Mouse (Mus musculus) E14TG2a.4 (cell line): Measurements from ENCODE around the gene Pon1.

Experiments used
- H3K27me3 ChIP-seq: 2 replicates; pipeline ENCODE4 v1.6.1; 2014; ENCODE audit warnings: low read length, control low read depth; ENCODE audit not compliant: insufficient read depth
- H3K36me3 ChIP-seq: 2 replicates; pipeline ENCODE4 v1.6.1; 2014; ENCODE audit warnings: low read length, control low read depth; ENCODE audit not compliant: insufficient read depth
- H3K4me1 ChIP-seq: replicated peaks from 2 replicates; pipeline ENCODE4 v1.6.1; 2014; ENCODE audit warnings: low read depth, low read length, control low read depth
- H3K4me3 ChIP-seq: replicated peaks from 2 replicates; pipeline ENCODE4 v1.5.1; 2014; ENCODE audit warnings: mild to moderate bottlenecking, low read length
- H3K9me3 ChIP-seq: 2 replicates; pipeline ENCODE4 v1.6.1; 2014; ENCODE audit warnings: low read length, control low read depth
- CTCF ChIP-seq: conservative IDR thresholded peaks from 2 replicates; pipeline ENCODE4 v1.5.1; 2014; ENCODE audit warnings: low read length
- NANOG ChIP-seq: IDR thresholded peaks from 2 replicates; pipeline ENCODE4 v1.6.1; 2014; ENCODE audit warnings: borderline replicate concordance, low read length, mixed read lengths
- POU5F1 ChIP-seq: IDR thresholded peaks from 2 replicates; pipeline ENCODE4 v1.6.1; 2014; ENCODE audit warnings: low read length, borderline replicate concordance

Gene Pon1

GRCm38 (mm10) chr6:5188036-5188435 is 5.7 kb downstream of the Pon1 start:
- Histone ChIP-seq H3K27me3 (peaks cover 4% of the 10 kb centered on the region), H3K9me3 (no peaks in the 10 kb centered on the region)

GRCm38 (mm10) chr6:5187586-5187985 is 6.2 kb downstream of the Pon1 start:
- peaks cover 4% of the 10 kb centered on the region for H3K27me3 ChIP-seq
- H3K9me3 ChIP-seq = no peaks in the 10 kb centered on the region
- no peaks in the 10 kb centered on the region for H3K4me1 ChIP-seq
- H3K4me3 ChIP-seq = no peak overlapping the region
- H3K36me3 ChIP-seq = no peaks in the 10 kb centered on the region
- TF ChIP-seq NANOG (no peak), POU5F1 (no peak), CTCF (no peak)

More at GRCm38 (mm10) chr6:5188036-5188435, 5.7 kb downstream of the Pon1 start:
- Histone ChIP-seq H3K4me1 (no peaks in the 10 kb centered on the region), H3K4me3 (no peak overlapping the region), H3K36me3 (no peaks in the 10 kb centered on the region)
- TF ChIP-seq NANOG (no peak), POU5F1 (no peak), CTCF (no peak)

GRCm38 (mm10) chr6:5186229-5186950 is 7.4 kb downstream of the Pon1 start:
- Histone ChIP-seq H3K36me3 (no peaks in the 10 kb centered on the region), H3K4me3 (no peak overlapping the region)
- no peak for TF ChIP-seq POU5F1
- TF ChIP-seq CTCF = no peak
- no peak for TF ChIP-seq NANOG

GRCm38 (mm10) chr6:5180645-5181044 is 13.1 kb downstream of the Pon1 start:
- H3K27me3 ChIP-seq = no peaks in the 10 kb centered on the region
- H3K4me1 ChIP-seq = no peaks in the 10 kb centered on the region
- 0 out of 2 replicates have a peak, but pooled peaks cover 3% of the 10 kb centered on the region for H3K9me3 ChIP-seq
- no peaks in the 10 kb centered on the region for H3K36me3 ChIP-seq
- no peak for TF ChIP-seq CTCF
- no peak for TF ChIP-seq NANOG
- TF ChIP-seq POU5F1 = no peak
- H3K4me3 ChIP-seq = no peak overlapping the region

More at GRCm38 (mm10) chr6:5186229-5186950, 7.4 kb downstream of the Pon1 start:
- Histone ChIP-seq H3K4me1 (no peaks in the 10 kb centered on the region), H3K27me3 (peaks cover under 1% of the 10 kb centered on the region), H3K9me3 (no peaks in the 10 kb centered on the region)

GRCm38 (mm10) chr6:5179189-5179588 is 14.6 kb downstream of the Pon1 start:
- no peaks in the 10 kb centered on the region for H3K36me3 ChIP-seq
- no peaks in the 10 kb centered on the region for H3K27me3 ChIP-seq
- H3K4me1 ChIP-seq = no peaks in the 10 kb centered on the region
- TF ChIP-seq POU5F1 (no peak), NANOG (no peak), CTCF (no peak)
- H3K4me3 ChIP-seq = no peak overlapping the region
- 0 out of 2 replicates have a peak, but pooled peaks cover 3% of the 10 kb centered on the region for H3K9me3 ChIP-seq

- Histone ChIP-seq H3K4me3 (no peak overlapping the region), H3K4me1 (no peaks in the 10 kb centered on the region), H3K36me3 (no peaks in the 10 kb centered on the region), H3K9me3 (0 out of 2 replicates have a peak, but pooled peaks cover 3% of the 10 kb centered on the region), H3K27me3 (no peaks in the 10 kb centered on the region)
- TF ChIP-seq POU5F1 = no peak
- no peak for TF ChIP-seq CTCF
- TF ChIP-seq NANOG = no peak
Observed at GRCm38 (mm10) chr6:5177967-5178891, 15.5 kb downstream of the Pon1 start.

- peaks cover 8% of the 10 kb centered on the region for H3K4me1 ChIP-seq
- TF ChIP-seq CTCF = no peak
- H3K4me3 ChIP-seq = no peak overlapping the region
- H3K36me3 ChIP-seq = no peaks in the 10 kb centered on the region
- H3K9me3 ChIP-seq = 0 out of 2 replicates have a peak, but pooled peaks cover 3% of the 10 kb centered on the region
- 0 out of 2 replicates have a peak, but pooled peaks cover 3% of the 10 kb centered on the region for H3K27me3 ChIP-seq
Observed at GRCm38 (mm10) chr6:5174179-5174812, 19.4 kb downstream of the Pon1 start.

GRCm38 (mm10) chr6:5172571-5172970 is 21.2 kb downstream of the Pon1 start:
- 0 out of 2 replicates have a peak, but pooled peaks cover 3% of the 10 kb centered on the region for H3K9me3 ChIP-seq
- peak overlapping the region; percentile 60 for H3K4me3 ChIP-seq
- peaks cover 10% of the 10 kb centered on the region for H3K4me1 ChIP-seq
- 0 out of 2 replicates have a peak, but pooled peaks cover 3% of the 10 kb centered on the region for H3K27me3 ChIP-seq
- TF ChIP-seq POU5F1 = no peak
- no peak for TF ChIP-seq NANOG
- TF ChIP-seq CTCF = no peak
- no peaks in the 10 kb centered on the region for H3K36me3 ChIP-seq
